Mouse (Mus musculus) erythroblast, embryonic 14.5 days (primary cell): ENCODE measurements around the gene Tcp11l2. TPM values are rescaled to one million over a fixed set of nuclear protein-coding genes. Genes with fewer than 3 reads are reported as not detected.
A peak's percentile ranks its signal among the peaks of the same experiment; 100 is the strongest.

Experiments
- H3K27me3 ChIP-seq: 2 replicates; pipeline ENCODE4 v1.6.1; 2012; ENCODE audit warnings: inconsistent platforms; ENCODE audit not compliant: control insufficient read depth
- H3K36me3 ChIP-seq: 2 replicates; pipeline ENCODE4 v1.6.1; 2012; ENCODE audit warnings: mild to moderate bottlenecking, inconsistent platforms; ENCODE audit not compliant: control insufficient read depth
- H3K4me1 ChIP-seq: 2 replicates; pipeline ENCODE4 v1.6.1; 2012; ENCODE audit warnings: inconsistent platforms; ENCODE audit not compliant: control insufficient read depth
- H3K4me3 ChIP-seq: replicated peaks from 2 replicates; pipeline ENCODE3; 2012; ENCODE audit warnings: moderate library complexity, mild to moderate bottlenecking, inconsistent platforms
- H3K9me3 ChIP-seq: 2 replicates; pipeline ENCODE4 v1.6.1; 2012; ENCODE audit warnings: low read length, inconsistent platforms, mixed read lengths; ENCODE audit not compliant: control insufficient read depth
- GATA1 ChIP-seq: IDR thresholded peaks from 2 replicates; pipeline ENCODE4 v1.6.1; 2012; ENCODE audit warnings: low read length, inconsistent platforms, mixed read lengths
- TAL1 ChIP-seq: IDR thresholded peaks from 3 replicates; pipeline ENCODE4 v1.6.1; 2012; ENCODE audit warnings: low read length, inconsistent platforms, mixed read lengths
- polyA plus RNA-seq: library from polyadenylated mRNA; stranded (reverse); fragments of >175 nt; gene quantifications from 2 replicates; pipeline ENCODE4 v1.2.3, GENCODE M21; 2012

Gene Tcp11l2
- polyA plus RNA-seq, 1 experiment: 0.63 TPM

- Histone ChIP-seq H3K4me1 (peaks cover 37% of the 10 kb centered on the region), H3K9me3 (no peaks in the 10 kb centered on the region), H3K36me3 (peaks cover 59% of the 10 kb centered on the region), H3K27me3 (no peaks in the 10 kb centered on the region), H3K4me3 (peak overlapping the region; percentile 54)
- no peak for TF ChIP-seq TAL1
- TF ChIP-seq GATA1: no peak
Measured at GRCm38 (mm10) chr10:84639525-84640287, 63.3 kb downstream of the Tcp11l2 start.

GRCm38 (mm10) chr10:84640861-84641260 lies 64.4 kb downstream of the Tcp11l2 start:
- Histone ChIP-seq H3K9me3 (no peaks in the 10 kb centered on the region), H3K36me3 (peaks cover 56% of the 10 kb centered on the region), H3K4me1 (peaks cover 37% of the 10 kb centered on the region), H3K4me3 (peak overlapping the region; percentile 54), H3K27me3 (no peaks in the 10 kb centered on the region)
- TF ChIP-seq GATA1 (no peak), TAL1 (no peak)

GRCm38 (mm10) chr10:84641576-84641975 lies 65.2 kb downstream of the Tcp11l2 start:
- Histone ChIP-seq H3K4me3 (no peak overlapping the region), H3K36me3 (peaks cover 54% of the 10 kb centered on the region), H3K4me1 (peaks cover 39% of the 10 kb centered on the region), H3K27me3 (no peaks in the 10 kb centered on the region), H3K9me3 (no peaks in the 10 kb centered on the region)
- TF ChIP-seq TAL1: no peak

DNA sequence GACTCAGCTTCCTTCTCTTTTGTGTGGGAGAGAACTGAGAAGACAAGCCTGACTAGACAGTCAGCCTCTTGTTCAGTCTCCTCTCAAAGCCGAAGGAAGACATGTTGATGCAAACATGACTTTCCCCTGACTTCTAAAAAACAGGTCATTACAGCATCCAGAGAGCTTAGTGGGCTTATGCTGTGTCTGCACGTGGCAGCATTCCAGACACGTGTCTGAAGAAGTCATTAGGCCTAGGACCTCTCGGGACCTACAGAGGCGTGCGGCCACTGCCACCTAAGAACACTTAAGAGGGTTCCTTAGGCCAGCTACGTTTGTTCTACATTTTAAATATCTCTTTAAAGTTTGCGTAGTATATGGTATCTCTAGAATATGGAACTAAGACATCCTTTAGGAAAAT lies 69.5 kb downstream of the Tcp11l2 start:
- H3K4me3 ChIP-seq: no peak overlapping the region
- peaks cover 17% of the 10 kb centered on the region for H3K4me1 ChIP-seq
- no peaks in the 10 kb centered on the region for H3K9me3 ChIP-seq
- H3K36me3 ChIP-seq: peaks cover 49% of the 10 kb centered on the region
- H3K27me3 ChIP-seq: no peaks in the 10 kb centered on the region
- TF ChIP-seq TAL1 (no peak), GATA1 (no peak)

DNA sequence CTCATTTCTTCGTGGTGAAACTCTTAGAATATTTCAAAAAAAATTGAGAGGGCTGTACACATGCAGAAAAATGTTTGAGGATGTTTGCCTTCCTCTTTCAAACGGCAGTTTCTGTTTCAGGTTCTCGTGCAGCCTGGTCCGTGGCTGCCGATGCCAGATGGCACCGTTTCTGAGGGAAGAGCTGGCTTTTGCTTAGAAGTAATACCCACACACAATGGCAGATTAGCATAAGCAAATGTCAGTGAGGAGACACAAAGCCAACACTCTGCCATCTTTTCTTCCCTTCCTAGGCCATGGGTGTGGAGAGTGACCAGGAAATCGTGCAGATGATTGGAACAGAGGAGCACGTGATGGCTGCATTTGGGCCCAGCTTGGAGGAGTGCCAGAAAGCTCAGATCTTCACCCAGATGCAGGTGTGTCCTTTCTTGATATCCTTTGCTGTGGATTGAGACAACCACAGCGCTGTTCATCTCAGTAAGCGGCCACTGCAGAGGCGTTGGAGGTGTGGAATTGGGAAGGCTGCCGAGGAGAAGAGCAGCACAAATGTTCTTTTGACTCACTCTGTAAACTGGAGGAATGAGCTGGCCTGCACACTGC lies 70.2 kb downstream of the Tcp11l2 start:
- Histone ChIP-seq H3K9me3 (no peaks in the 10 kb centered on the region), H3K36me3 (peaks cover 49% of the 10 kb centered on the region), H3K4me3 (no peak overlapping the region), H3K4me1 (peaks cover 14% of the 10 kb centered on the region), H3K27me3 (no peaks in the 10 kb centered on the region)
- TF ChIP-seq TAL1: no peak
- no peak for TF ChIP-seq GATA1

DNA sequence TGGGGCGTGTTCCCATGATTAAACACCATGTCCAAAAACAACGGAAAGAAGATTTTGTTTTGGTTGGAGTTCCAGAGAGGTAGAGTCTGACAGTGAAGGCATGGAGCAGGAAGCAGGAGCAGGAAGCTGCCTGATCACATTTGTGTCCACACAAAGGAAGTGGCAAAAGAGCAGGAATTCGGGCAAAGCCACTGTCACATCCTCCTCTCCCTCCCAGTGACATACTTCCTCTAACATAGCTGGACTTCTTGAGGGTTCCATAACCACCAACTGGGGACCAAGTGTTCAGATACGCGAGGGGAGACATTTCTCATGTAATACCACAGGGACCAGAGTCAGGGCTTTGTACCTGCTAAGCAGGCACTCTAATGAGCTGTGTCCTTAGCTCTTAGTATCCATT lies 70.8 kb downstream of the Tcp11l2 start:
- H3K9me3 ChIP-seq: no peaks in the 10 kb centered on the region
- no peak overlapping the region for H3K4me3 ChIP-seq
- H3K36me3 ChIP-seq: peaks cover 51% of the 10 kb centered on the region
- TF ChIP-seq TAL1 (no peak), GATA1 (no peak)
- H3K4me1 ChIP-seq: peaks cover 14% of the 10 kb centered on the region
- no peaks in the 10 kb centered on the region for H3K27me3 ChIP-seq

- Histone ChIP-seq H3K27me3 (no peaks in the 10 kb centered on the region), H3K9me3 (no peaks in the 10 kb centered on the region), H3K4me1 (peaks cover 5% of the 10 kb centered on the region), H3K4me3 (no peak overlapping the region), H3K36me3 (peaks cover 52% of the 10 kb centered on the region)
- no peak for TF ChIP-seq GATA1
- TF ChIP-seq TAL1: no peak
Measured at GRCm38 (mm10) chr10:84648911-84649310, 72.5 kb downstream of the Tcp11l2 start.

DNA sequence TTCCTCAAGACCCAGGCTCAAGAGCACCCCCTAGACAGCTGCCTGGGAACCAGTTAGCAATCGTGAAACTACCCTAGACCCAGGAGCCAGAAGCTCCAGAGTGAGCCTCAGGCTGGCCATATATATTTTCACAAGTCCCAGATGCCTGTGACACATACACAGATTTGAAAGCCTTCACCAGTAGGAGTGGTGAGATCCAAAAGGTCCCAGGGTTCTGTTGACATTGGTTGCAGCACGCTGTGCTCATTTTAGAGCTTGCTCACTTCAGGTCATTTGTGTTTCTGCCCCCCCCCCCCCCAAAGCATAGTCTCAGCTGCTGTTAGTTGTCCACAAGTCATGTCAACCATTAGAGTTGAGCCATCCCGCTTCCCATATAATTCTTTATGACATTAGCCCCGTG lies 77.6 kb downstream of the Tcp11l2 start:
- peaks cover 52% of the 10 kb centered on the region for H3K36me3 ChIP-seq
- H3K4me1 ChIP-seq: peaks cover 3% of the 10 kb centered on the region
- H3K9me3 ChIP-seq: no peaks in the 10 kb centered on the region
- no peak overlapping the region for H3K4me3 ChIP-seq
- TF ChIP-seq TAL1 (no peak), GATA1 (no peak)
- H3K27me3 ChIP-seq: no peaks in the 10 kb centered on the region

- Histone ChIP-seq H3K36me3 (peaks cover 48% of the 10 kb centered on the region), H3K27me3 (no peaks in the 10 kb centered on the region), H3K9me3 (no peaks in the 10 kb centered on the region)
Measured at GRCm38 (mm10) chr10:84654731-84655130, 78.3 kb downstream of the Tcp11l2 start.

More at GRCm38 (mm10) chr10:84654731-84655130, 78.3 kb downstream of the Tcp11l2 start:
- Histone ChIP-seq H3K4me1 (peaks cover 1% of the 10 kb centered on the region; the same call in 1 of the 2 replicates), H3K4me3 (no peak overlapping the region)
- no peak for TF ChIP-seq GATA1
- TF ChIP-seq TAL1: no peak
